Mouse (Mus musculus) thymus, postnatal 25 days (tissue): ENCODE results near the gene Nfe2.
"Not testable (repeated sequence)": the region's sequence is repeated elsewhere in the genome, so short reads cannot be mapped to it uniquely, and the experiment has no call there.

Experiments
- DNase-seq: peaks from one replicate; pipeline ENCODE4 v3.0.0; 2022

Gene Nfe2

DNA sequence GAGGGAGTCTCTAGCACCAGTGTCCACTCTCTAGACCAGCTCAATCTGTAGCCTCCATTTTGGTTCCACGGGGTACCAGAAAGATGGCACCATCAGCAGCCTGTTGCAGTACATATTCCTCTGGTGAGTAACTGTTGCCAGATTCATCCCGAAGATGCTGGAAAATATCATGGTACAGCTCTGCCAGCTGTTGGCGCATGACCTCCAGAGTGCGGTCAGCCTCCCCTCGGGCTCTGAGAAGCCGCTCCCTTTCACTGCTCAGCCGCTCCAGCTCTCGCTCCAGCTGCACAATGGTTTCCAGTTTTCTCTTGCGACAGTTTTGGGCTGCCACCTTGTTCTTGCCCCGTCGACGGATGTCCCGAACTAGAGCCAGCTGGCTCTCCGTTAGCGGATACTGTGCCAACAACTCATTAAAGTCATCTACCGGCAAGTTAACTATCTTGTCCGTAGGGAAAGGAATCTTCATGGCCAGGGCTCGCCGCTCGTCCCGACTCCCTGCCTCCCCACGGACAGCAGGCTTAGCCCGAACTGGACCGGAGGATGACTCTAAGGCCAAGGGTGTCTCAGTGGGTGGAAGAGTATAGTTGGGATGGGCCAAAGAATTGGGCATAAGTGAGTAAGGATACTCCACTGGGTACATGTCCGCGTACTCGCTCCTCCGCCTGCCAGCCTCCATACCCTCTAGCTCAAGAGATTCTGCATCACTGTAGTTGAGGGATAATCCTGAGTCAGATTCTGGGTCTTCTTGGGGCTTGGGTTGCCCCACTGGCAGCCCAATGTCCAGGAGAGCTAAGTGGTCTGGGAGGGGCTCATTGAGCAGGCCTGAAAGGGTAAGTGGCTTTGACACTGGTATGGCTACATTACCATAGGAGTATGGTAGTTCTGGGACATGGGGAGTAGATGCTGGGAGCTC, 9.5 kb downstream of the Nfe2 start:
- no peak for DNase-seq

DNA sequence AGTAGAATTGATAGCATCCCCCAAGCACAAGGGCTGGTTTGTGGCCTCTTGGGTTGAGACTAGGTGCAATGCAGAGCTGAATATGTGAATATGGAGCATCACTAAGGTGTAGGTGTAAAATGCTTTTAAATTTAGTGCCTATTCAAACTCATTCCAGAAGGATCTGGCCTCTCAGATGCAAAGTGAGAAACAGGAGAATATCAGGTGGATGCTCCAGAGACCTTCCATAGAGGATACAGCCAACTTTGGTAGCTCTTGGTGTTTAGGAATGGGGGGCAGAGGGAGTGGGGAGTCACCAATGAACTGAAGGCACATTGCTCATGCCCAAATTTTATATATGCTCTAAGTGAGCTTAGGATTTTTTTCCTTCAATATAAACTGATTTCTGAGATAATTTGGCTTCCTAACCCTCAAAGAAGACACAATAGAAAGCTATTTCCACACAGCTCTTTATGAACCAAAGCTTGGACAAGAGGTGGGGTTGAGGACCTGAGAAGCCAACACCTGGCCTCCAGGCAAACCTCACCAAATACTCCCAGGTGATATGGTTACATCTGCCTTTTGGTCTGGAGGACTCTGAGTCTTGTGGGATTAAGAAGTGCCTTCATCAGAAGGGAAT, 10.3 kb downstream of the Nfe2 start:
- no peak for DNase-seq

DNA sequence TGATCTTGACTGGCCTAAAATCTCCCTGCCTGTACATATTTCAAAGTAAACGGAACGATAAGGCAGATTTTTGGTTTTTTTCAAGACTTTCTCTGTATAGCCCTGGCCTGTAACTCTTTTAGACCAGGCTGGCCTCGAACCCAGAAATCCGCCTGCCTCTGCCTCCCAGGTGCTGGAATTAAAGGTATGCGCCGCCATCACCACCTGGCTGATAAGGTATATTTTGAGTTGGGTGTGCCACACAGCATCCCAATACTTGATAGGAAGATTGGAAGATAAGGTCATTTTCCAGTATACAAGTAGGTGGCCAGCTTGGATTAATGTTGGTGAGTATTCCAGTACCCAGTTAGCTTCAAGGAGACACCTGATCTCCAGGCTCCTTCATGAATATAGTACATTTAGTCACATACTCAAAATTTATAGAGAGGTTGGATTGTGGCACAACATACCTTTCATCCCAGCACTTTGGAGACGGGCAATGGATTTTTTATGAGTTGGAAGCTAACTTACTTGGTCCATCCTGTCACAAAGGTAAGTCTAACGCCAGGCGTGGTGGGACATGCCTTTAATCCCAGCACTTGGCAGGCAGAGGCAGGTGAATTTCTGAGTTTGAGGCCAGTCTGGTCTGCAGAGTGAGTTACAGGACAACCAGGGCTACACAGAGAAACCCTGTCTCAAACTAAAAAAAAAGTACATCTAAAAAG, 11.0 kb downstream of the Nfe2 start:
- no peak for DNase-seq

DNA sequence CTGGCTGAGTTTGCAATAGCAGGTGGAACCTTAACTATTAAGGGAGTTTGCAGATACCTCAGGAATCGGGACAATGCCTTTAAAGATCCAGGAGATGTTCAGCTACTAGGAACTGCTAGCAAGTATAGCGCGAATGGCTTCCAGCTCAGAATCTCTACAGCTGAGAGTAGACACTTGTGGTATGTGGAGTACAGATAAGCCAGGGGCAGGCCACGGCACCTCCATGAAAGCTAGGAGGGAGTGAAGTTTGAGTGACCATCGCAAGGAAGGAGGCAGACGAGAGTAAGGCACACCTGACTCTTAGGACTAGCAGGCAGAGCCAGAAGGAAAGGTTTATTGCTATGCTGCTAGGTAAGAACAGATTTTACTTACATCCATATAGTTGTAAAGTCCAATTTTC, 12.6 kb downstream of the Nfe2 start:
- no peak for DNase-seq

DNA sequence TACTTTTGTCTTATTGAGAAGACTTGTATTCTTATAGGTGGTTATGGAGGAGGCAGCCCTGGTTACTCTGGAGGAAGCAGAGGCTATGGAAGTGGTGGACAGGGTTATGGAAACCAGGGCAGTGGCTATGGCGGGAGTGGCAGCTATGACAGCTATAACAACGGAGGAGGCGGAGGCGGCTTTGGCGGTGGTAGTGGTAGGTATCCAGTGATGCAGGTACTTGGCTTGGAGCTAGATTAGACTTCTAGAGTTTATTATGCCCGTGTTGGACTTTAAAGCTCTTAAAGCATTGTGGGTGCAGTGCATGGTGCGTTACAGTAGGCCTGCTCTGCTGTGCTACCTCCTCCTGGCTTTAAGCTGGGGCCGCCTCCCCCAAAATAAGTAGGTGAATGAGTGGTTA, 15.3 kb downstream of the Nfe2 start:
- DNase-seq: peak; percentile 12

DNA sequence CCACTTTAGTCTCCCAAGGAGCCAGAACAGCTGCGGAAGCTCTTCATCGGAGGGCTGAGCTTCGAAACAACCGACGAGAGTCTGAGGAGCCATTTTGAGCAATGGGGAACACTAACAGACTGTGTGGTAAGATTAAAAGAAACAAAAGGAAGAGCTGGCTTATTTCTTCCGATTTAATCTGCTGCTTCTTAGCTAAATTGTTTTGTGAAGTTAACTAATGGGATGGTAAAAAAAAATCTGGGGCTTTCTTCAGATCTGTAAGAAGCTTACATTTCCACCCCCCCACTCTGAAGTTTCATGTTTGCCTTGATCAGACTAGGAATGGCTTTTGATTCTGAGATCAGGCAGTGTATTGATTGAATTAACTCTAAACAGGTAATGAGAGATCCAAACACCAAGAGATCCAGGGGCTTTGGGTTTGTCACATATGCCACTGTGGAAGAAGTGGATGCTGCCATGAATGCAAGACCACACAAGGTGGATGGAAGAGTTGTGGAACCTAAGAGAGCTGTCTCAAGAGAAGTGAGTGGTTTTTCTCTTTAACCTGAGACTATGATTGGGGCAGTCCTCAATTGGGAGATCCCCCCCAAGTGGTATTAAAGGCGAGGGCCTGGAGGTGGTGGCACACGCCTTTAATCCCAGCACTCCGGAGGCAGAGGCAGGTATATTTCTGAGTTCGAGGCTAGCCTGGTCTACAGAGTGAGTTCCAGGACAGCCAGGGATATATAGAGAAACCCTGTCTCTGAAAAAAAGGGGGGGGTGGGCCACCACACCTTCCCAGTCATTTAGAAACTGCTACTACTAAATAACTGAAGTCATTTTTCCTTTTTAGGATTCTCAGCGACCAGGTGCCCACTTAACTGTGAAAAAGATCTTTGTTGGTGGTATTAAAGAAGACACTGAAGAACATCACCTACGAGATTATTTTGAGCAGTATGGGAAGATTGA, 16.9 kb downstream of the Nfe2 start:
- not testable (repeated sequence) for DNase-seq

DNA sequence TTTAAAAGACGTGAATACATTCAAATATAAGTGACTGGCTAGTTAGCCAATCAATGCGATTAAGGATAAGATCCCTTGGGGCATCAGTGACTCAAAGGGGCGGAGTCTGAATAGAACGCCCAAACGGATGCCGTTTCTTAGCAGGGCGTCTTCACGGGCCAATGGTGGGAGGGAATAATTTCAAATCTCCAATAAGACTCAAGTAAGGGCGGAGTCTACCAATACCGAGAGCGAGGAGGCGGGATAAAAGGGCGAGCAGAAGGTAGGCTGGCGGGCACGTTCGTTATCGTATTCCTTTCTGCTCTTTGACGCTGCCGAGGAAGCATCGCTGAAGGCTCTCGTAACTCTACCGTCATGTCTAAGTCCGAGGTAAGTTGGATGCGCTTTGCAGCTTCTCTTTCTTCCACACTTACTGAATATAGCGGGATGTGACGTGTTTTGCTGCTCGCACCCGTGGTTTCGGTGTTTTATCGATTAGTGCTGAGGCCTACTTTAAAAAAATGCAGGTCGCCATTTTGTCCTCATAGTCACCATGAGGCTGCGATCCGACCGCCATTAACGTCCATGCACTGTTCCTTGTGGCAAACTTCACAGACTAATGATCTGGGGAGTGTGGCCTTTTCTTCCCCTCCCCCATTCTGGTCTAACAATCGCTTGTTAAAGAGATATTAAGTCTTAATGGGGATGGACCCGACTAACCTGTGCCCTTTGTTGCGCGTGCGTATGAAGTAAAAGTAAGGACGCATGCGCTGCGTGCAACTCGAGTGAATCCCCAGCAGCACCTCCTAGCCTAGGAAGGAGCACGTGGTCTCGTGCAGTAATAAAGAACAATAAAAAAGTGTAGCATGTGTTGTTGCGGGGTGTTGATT, 17.8 kb downstream of the Nfe2 start, which contains the start of gene Hnrnpa1:
Gene Hnrnpa1 (plus strand): TSS at position 273 of the 869 bp plus-strand sequence.
- DNase-seq: peak; percentile 90

DNA sequence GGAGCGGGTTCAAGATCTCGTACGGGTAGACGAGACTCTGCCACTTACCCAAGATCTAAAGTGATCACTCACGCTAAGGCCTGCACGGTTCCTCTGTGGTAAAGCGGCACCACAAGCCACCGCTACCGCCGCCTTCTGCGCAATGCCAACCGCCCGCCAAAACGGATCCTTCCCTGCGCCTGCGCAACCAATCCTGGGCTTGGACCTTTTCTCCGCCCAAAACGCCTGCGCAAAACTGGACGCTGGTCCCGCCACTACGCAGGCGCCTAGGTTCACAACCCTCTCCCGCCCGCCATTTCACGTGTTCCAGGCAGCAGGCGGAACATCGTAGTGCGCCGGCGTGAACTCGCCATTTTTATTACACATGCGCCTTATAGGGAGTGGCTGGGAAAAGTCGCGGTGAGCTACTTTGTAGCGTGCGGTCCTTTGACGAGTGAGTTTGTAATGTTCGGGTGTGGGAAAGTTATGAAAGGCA, 18.5 kb downstream of the Nfe2 start, which contains the start of gene Cbx5:
Gene Cbx5 (minus strand): TSS at position 132 of the 475 bp plus-strand sequence.
- DNase-seq: peak; percentile 94

DNA sequence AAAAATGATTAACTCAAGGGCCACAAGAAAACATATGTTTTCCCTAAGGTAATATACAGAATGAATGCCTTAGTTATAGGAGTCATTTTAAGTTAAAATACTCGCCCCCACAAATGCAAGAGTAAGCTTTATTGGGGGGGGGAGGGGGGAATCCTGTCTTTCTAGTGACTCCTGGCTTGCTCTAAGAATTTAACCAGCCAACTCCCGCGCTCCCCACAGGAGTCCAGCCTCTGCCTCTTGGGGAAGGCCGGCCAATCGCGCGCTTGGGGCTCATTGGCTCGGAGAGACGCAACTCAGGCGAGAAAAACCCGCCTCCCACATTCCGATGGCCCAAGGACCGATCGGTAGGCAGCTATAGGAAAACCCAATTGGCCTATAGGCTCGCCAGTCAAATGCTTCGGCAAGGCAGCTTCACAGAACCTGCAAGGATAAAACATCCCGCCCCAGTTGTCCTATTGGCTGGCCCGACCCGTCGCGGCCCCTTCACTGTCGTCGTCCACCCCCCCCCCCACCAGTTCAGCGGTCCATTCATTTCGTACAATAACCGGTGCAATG, 19.0 kb downstream of the Nfe2 start:
- peak; percentile 90 for DNase-seq

DNA sequence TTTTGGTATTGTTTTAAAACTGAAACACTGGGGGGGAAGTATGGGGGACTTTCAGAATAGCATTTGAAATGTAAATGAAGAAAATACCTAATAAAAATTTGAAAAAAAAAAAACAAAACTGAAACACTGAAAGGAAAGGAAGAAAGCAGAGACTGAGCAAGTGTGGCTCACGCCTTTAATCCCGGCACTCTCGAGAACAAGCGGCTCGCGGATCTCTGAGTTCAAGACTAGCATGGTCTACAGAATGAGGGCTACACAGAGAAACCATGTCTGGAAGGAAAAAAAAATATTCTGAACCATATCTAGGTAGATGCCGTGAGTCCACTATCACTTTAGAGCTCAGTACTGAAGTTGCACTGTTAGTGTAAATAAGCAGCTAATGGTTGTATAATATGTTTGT, 20.9 kb downstream of the Nfe2 start:
- DNase-seq: no peak

DNA sequence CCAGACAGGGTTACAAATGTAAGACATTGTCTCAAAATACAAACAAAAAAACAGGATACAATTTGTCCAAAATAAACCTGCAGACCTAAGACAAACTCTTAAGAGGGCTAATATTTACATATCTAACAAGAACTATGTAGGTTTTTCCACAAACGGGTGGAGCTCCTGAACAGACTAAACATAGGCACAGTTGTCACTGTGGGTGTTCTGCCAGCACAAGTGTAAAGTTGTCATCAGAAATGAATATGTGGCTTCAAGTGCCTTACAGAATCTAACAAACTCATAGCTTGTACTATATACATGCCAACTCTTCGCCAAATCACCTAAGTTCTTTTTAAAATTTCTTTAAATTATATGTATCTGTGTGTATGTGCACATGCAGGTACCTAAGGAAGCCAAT, 25.1 kb downstream of the Nfe2 start:
- DNase-seq: no peak

DNA sequence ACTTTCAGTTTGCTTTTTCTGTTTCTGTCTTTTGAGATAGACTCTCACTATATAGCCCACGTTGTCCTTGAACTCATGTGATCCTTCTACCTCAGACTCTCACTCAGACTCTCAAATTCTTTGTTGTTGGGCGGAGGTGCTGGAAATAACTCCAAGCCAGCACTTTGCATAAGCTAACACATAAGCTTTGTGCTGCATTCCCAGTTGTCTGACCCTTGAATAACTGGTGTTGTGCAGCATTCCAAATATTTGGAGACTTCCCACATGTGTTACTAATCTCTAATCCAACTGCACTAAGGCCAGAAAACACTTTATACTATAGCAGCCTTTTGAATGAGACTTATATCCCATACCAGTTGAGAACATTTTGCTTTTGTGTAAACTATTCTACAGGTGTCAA, 29.3 kb downstream of the Nfe2 start:
- no peak for DNase-seq

DNA sequence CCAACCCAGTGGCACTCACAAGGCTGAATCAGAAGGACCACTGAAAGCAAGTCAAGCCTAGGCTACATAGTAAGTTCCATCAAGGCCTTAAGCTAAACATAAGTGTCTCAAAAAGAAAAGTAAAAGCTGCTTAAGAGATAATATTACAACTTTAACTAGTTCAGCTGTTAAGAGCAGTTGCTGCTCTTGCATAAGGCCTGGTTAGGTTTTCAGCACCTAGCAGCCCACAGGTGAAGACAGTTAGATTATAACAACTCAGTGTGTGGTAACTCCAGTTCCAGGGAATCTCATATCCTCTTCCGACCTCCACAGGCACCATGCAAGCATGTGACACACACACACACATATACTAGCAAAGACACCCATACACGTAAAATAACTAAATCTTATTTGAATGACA, 30.6 kb downstream of the Nfe2 start:
- no peak for DNase-seq

DNA sequence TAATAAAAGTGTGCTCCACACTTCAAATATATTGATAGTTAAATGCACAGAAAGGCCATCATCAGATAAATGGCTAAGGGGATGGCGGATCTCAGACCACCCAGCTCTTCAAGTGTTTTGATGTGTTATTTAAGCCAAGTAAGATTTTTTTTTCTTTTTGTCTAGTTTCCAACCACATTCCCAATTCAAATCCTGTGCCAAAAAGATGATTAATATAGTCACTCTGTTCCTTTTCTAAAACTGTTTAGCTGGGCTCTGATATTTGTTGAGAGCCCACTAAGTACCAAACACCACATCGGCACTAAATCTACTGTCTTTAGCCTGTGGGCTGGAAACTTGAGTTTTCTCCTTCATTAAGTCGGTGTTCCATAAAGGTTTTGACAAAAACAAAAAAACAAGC, 31.2 kb downstream of the Nfe2 start:
- DNase-seq: no peak

DNA sequence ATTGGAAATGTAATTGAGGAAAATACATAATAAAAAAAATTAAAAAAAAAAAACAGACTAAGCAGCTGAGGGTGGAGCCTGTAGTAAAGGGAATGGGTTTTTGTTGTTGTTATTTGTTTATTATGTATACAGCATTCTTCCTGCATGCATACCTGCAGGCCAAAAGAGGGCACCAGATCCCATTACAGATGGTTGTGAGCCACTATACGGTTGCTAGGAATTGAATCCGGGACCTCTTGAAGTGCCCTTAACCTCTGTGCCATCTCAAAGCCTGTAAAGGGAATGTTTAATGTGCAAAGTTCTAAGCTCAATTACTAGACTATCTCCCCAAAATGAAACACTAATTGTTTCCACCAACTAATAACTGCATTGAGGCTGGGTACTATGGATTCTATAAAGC, 34.0 kb downstream of the Nfe2 start:
- DNase-seq: no peak

DNA sequence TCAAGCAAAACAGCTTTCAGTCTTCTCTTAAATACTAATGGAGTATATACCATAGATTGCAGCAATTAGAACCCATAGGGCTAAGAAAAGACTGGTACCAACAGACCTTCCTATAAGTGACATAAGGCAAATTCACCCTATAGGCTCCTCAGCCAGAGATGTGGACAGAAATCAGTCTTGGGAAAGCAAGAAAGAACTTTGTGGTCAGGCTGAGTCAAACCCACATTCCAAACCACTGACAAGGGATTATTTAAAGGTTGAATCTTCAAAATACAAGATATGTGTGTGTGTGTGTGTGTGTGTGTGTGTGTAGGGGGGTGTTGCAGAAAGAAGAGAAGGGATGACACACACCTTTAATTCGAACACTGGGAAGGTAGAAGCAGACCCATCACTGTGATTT, 36.8 kb downstream of the Nfe2 start:
- DNase-seq: no peak

DNA sequence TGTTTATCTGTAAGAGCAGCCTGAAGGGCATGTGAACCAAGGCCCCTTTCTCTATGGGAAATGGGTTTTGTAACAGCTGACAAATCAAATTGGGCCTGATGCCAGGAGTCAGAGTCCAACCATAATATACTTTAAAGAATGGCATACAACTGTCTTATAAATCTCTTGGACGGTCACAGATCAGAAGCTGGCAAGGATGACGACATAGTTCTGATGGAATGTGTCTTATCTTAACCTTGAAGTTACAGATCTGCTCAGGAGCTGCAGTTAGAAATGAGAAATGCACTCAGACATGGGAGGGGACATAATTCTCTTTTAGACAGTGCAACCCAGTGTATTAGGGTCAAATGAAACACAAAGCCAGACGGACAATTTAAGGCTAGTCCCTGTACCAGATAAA, 37.4 kb downstream of the Nfe2 start:
- no peak for DNase-seq

DNA sequence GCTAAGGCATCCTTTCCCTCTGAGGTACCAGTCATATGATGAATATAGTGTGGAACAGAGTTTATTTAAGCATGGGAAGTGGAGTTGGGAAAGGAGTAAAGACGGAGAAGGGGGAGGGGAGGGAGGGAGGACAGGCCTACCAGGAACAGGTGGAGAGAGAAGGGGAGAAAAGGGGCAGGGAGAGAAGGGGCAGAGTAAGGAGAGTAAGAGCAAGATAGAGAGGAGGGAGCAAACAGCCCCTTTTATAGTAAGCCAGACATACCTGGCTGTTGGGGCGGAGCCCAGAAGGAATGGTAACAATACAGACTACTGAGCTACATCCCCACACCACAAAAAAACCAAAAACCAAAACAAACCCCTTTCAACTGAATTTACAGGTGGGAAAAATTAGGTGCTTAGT, 42.2 kb downstream of the Nfe2 start:
- DNase-seq: no peak

DNA sequence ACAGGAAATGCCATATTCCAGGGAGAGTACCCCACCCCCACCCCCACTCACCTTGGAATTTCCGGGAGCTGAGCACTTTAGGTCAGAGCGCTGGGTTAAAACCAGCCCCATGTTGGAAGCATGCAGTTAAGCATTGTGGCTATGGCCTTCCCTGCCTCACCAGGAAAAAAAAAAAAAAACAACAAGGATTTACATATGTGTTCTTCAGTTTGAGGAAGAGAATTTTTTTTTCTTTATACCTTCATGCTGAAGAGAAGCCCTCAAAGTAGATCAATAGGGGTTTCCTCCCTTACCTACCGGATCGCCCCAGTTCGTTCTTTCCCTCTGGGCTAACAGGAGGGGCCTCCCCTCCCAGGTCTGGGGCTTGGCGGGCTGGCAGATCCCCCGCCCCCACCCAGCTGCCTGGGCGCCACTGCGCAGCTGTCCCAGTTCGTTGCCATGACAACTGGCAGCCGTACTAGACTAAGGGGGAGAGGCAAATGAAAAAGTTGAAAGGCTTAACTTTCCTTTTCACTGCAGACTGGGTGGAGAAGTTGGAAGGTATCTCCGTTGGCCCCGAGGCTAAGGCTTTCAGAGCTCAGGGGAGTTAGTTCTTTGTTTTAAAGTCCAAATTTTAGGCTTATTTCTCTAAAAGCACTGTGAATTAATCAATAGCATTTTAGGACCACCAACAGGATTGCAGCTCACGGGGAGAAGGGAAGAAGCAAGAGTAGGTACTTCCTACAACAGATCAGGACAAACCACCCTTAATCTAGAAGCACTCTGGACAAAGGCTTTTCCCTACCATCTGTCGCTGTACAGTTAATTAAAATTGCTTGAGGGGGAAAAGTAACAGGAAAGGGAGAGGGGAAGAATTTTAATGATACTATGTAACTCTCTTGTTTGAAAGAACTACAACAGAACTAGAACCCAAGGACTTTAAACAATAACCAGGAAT, 43.0 kb downstream of the Nfe2 start:
- DNase-seq: peak; percentile 91

DNA sequence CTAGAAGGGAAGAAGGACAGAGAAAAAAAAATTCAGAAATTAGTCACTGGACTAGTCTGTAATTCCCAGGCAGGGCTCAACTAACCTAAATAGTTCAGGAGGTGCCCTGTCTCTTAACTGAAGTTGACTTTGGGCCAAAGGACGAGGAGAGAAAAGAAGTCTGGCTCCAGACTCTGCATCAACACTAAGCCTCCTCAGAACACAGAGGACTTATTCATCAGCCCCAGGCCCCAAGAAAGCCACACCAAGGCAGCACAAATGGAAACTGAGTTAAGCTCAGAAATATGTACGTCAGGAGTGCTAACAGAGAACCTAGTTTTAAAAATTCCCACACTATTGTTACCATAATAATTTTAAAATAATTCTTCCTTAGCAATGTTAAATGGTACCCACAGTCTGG, 44.1 kb downstream of the Nfe2 start:
- no peak for DNase-seq
